Mouse (Mus musculus): ENCODE measurements at regions not wholly inside any gene's neighbourhood (a gene's known extent, or its start where the extent isn't known, plus 50 kb on each side); places are given as distances from the start of the nearest gene placed in this dataset.

GRCm38 (mm10) chr19:28137581-28137980 lies 126.6 kb upstream of the Rfx3 start:
- Histone ChIP-seq H3K9me3 (ENCODE audit: low read length) (no peaks in the 10 kb centered on the region), H3K27ac (ENCODE audit: low read length) (no peak overlapping the region), H3K4me2 (replicated peaks; ENCODE audit: low read depth, low read length) (no peak overlapping the region), H3K4me1 (ENCODE audit: insufficient read depth, low read depth, low read length) (no peaks in the 10 kb centered on the region), H3K36me3 (ENCODE audit: insufficient read depth, low read length) (no peaks in the 10 kb centered on the region), H3K4me3 (ENCODE audit: low read depth, low read length) (no peak overlapping the region), H3K9ac (replicated peaks; ENCODE audit: low read depth) (no peak overlapping the region), H3K27me3 (replicated peaks; ENCODE audit: insufficient read depth, low read length) (no peaks in the 10 kb centered on the region)
- TF ChIP-seq EP300 (IDR thresholded peaks at IDR 0.05), result no peak
- no peak for ATAC-seq
- DNase-seq (ENCODE audit: low spot score), result no peak
- 73% methylated on average over 10 of the region's 10 CpGs for WGBS

GRCm38 (mm10) chr19:28134806-28135205 lies 123.8 kb upstream of the Rfx3 start:
- WGBS, result no CpG with 5 or more reads among the region's 1 CpGs
- no peak overlapping the region for H3K4me3 ChIP-seq (ENCODE audit: low read depth, low read length)
- no peaks in the 10 kb centered on the region for H3K4me1 ChIP-seq (ENCODE audit: insufficient read depth, low read depth, low read length)
- no peak overlapping the region for H3K27ac ChIP-seq (ENCODE audit: low read length)
- TF ChIP-seq EP300 (IDR thresholded peaks at IDR 0.05), result no peak
- no peak for TF ChIP-seq CTCF (IDR thresholded peaks at IDR 0.05)
- H3K27me3 ChIP-seq (replicated peaks; ENCODE audit: insufficient read depth, low read length), result no peaks in the 10 kb centered on the region
- no peaks in the 10 kb centered on the region for H3K36me3 ChIP-seq (ENCODE audit: insufficient read depth, low read length)
- no peak for DNase-seq (ENCODE audit: low spot score)
- no peak for ATAC-seq
- no peak overlapping the region for H3K9ac ChIP-seq (replicated peaks; ENCODE audit: low read depth)
- no peak overlapping the region for H3K4me2 ChIP-seq (replicated peaks; ENCODE audit: low read depth, low read length)
- H3K9me3 ChIP-seq (ENCODE audit: low read length), result no peaks in the 10 kb centered on the region

GRCm38 (mm10) chr19:28111263-28112180 lies 100.6 kb upstream of the Rfx3 start:
- Histone ChIP-seq H3K4me3 (ENCODE audit: low read depth, low read length) (no peak overlapping the region), H3K4me1 (ENCODE audit: insufficient read depth, low read depth, low read length) (no peaks in the 10 kb centered on the region), H3K36me3 (ENCODE audit: insufficient read depth, low read length) (no peaks in the 10 kb centered on the region), H3K9ac (replicated peaks; ENCODE audit: low read depth) (no peak overlapping the region), H3K9me3 (ENCODE audit: low read length) (no peaks in the 10 kb centered on the region), H3K27me3 (replicated peaks; ENCODE audit: insufficient read depth, low read length) (no peaks in the 10 kb centered on the region), H3K27ac (ENCODE audit: low read length) (no peak overlapping the region), H3K4me2 (replicated peaks; ENCODE audit: low read depth, low read length) (no peak overlapping the region)
- WGBS, result 74% methylated on average over 10 of the region's 10 CpGs
- no peak for DNase-seq (ENCODE audit: low spot score)
- no peak for ATAC-seq
- no peak for TF ChIP-seq EP300 (IDR thresholded peaks at IDR 0.05)
- peak; percentile 44 for TF ChIP-seq CTCF (IDR thresholded peaks at IDR 0.05)

- 0 out of 2 replicates have a peak, but pooled peaks have one; percentile 3 for TF ChIP-seq CTCF (IDR thresholded peaks at IDR 0.05)
- TF ChIP-seq EP300 (IDR thresholded peaks at IDR 0.05), result no peak
Measured at GRCm38 (mm10) chr19:28095620-28096019, 84.7 kb upstream of the Rfx3 start.

GRCm38 (mm10) chr19:28092252-28092651 lies 81.3 kb upstream of the Rfx3 start:
- TF ChIP-seq CTCF (IDR thresholded peaks at IDR 0.05) (no peak), EP300 (IDR thresholded peaks at IDR 0.05) (no peak)
- Histone ChIP-seq H3K36me3 (ENCODE audit: insufficient read depth, low read length) (no peaks in the 10 kb centered on the region), H3K4me3 (ENCODE audit: low read depth, low read length) (no peak overlapping the region), H3K4me2 (replicated peaks; ENCODE audit: low read depth, low read length) (no peak overlapping the region), H3K9ac (replicated peaks; ENCODE audit: low read depth) (no peak overlapping the region), H3K27ac (ENCODE audit: low read length) (no peak overlapping the region), H3K4me1 (ENCODE audit: insufficient read depth, low read depth, low read length) (no peaks in the 10 kb centered on the region), H3K27me3 (replicated peaks; ENCODE audit: insufficient read depth, low read length) (no peaks in the 10 kb centered on the region), H3K9me3 (ENCODE audit: low read length) (no peaks in the 10 kb centered on the region)
- ATAC-seq, result no peak
- DNase-seq (ENCODE audit: low spot score), result no peak
- WGBS, result 71% methylated on average over 6 of the region's 6 CpGs

More at GRCm38 (mm10) chr19:28095620-28096019, 84.7 kb upstream of the Rfx3 start:
- Histone ChIP-seq H3K36me3 (ENCODE audit: insufficient read depth, low read length) (no peaks in the 10 kb centered on the region), H3K9me3 (ENCODE audit: low read length) (no peaks in the 10 kb centered on the region), H3K4me1 (ENCODE audit: insufficient read depth, low read depth, low read length) (no peaks in the 10 kb centered on the region), H3K4me2 (replicated peaks; ENCODE audit: low read depth, low read length) (no peak overlapping the region), H3K4me3 (ENCODE audit: low read depth, low read length) (no peak overlapping the region), H3K9ac (replicated peaks; ENCODE audit: low read depth) (no peak overlapping the region), H3K27me3 (replicated peaks; ENCODE audit: insufficient read depth, low read length) (no peaks in the 10 kb centered on the region), H3K27ac (ENCODE audit: low read length) (no peak overlapping the region)
- WGBS, result 23% methylated on average over 9 of the region's 9 CpGs
- ATAC-seq (no peak), DNase-seq (ENCODE audit: low spot score) (no peak)

- H3K4me3 ChIP-seq (ENCODE audit: low read depth, low read length), result no peak overlapping the region
- peak; percentile 40 for DNase-seq (ENCODE audit: low spot score)
- WGBS, result 63% methylated on average over 12 of the region's 12 CpGs
- no peaks in the 10 kb centered on the region for H3K27me3 ChIP-seq (replicated peaks; ENCODE audit: insufficient read depth, low read length)
- peak; percentile 60 for ATAC-seq
- no peak overlapping the region for H3K27ac ChIP-seq (ENCODE audit: low read length)
- TF ChIP-seq EP300 (IDR thresholded peaks at IDR 0.05) (no peak), CTCF (IDR thresholded peaks at IDR 0.05) (no peak)
- H3K9ac ChIP-seq (replicated peaks; ENCODE audit: low read depth), result no peak overlapping the region
- no peaks in the 10 kb centered on the region for H3K9me3 ChIP-seq (ENCODE audit: low read length)
- H3K4me2 ChIP-seq (replicated peaks; ENCODE audit: low read depth, low read length), result no peak overlapping the region
- no peaks in the 10 kb centered on the region for H3K36me3 ChIP-seq (ENCODE audit: insufficient read depth, low read length)
- no peaks in the 10 kb centered on the region for H3K4me1 ChIP-seq (ENCODE audit: insufficient read depth, low read depth, low read length)
Measured at GRCm38 (mm10) chr19:28087607-28088546, 76.9 kb upstream of the Rfx3 start.

Data from lung, postnatal 0 days (tissue).